Mouse (Mus musculus): Measurements from ENCODE around the gene 6030445D17Rik. TPM values are rescaled to one million over a fixed set of nuclear protein-coding genes. Genes with fewer than 3 reads are reported as not detected.

The 6030445D17Rik gene
- polyA plus RNA-seq, 1 experiment from 2014 or later, result 0.28 TPM

DNA sequence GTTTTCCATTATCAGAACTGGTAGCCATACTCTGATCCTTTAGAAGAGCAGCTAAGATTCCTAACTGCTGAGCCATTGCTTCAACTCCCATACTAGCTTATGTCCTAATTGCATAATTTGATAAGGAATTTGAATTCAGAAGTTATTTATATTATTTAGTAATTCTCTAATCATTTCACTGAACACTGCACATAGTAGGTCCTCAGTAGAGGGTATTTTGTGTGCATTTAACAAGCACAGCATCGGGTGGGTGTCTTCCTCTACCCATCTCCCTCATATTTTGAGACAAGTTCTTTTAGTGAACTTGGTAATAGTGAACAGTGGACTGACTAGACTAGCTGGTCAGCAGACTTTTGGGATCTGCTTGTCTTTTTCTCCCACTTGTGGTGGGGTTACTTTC lies 14.6 kb downstream of the 6030445D17Rik start:
- POLR2A ChIA-PET, result no interaction called here
- in situ Hi-C loops (cut with MboI; ENCODE audit: low pct_unique_long_range_greater_than_20kb), result no loop called here
- CTCF ChIA-PET, result no interaction called here
- H3K27me3 ChIP-seq, result no peaks in the 10 kb centered on the region
- TF ChIP-seq CTCF (IDR thresholded peaks at IDR 0.05), result no peak
- DNase-seq (ENCODE audit: low read depth, low spot score), result no peak
- ATAC-seq, result no peak

DNA sequence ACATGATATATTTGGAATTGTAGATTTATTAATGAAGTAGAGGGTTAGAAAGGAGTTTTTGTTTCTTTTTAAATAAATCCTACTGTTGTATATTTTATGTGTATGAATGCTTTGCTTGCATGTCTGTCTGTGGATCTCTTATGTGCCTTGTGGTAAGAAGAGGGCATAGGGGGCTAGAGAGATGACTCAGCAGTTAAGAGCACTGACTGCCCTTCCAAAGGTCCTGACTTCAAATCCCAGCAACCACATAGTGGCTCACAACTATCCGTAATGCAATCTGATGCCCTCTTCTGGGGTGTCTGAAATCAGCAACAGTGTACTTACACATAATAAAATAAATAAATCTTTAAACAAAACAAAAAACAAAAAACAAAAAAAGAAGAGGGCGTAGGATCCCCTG lies 24.5 kb downstream of the 6030445D17Rik start:
- POLR2A ChIA-PET, result no interaction called here
- in situ Hi-C loops (cut with MboI; ENCODE audit: low pct_unique_long_range_greater_than_20kb), result no loop called here
- no peak for TF ChIP-seq CTCF (IDR thresholded peaks at IDR 0.05)
- H3K27me3 ChIP-seq, result no peaks in the 10 kb centered on the region
- CTCF ChIA-PET, result no interaction called here
- no peak for DNase-seq (ENCODE audit: low read depth, low spot score)
- no peak for ATAC-seq

DNA sequence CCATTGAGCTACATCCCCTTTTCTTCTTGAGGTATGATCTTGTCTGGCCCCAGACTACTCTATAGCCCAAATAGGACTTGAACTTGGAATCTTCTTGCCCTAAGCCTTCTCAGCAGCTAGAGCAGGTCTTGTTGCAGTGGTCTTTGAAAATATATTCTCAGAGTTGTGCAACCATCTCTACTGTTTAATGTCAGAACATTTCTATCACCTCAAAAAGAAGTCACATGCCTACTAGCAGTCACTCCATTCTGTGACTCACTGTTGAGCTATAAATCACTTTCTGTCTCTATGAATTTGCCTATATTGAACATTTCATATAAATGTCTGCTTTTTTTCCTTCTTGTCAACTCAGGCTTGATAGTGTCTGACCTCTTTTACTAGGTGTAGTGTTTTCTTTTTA lies 33.9 kb downstream of the 6030445D17Rik start:
- POLR2A ChIA-PET, result no interaction called here
- ATAC-seq (no peak), DNase-seq (ENCODE audit: low read depth, low spot score) (no peak)
- CTCF ChIA-PET, result no interaction called here
- no peak for TF ChIP-seq CTCF (IDR thresholded peaks at IDR 0.05)
- no peaks in the 10 kb centered on the region for H3K27me3 ChIP-seq
- in situ Hi-C loops (cut with MboI; ENCODE audit: low pct_unique_long_range_greater_than_20kb), result no loop called here

DNA sequence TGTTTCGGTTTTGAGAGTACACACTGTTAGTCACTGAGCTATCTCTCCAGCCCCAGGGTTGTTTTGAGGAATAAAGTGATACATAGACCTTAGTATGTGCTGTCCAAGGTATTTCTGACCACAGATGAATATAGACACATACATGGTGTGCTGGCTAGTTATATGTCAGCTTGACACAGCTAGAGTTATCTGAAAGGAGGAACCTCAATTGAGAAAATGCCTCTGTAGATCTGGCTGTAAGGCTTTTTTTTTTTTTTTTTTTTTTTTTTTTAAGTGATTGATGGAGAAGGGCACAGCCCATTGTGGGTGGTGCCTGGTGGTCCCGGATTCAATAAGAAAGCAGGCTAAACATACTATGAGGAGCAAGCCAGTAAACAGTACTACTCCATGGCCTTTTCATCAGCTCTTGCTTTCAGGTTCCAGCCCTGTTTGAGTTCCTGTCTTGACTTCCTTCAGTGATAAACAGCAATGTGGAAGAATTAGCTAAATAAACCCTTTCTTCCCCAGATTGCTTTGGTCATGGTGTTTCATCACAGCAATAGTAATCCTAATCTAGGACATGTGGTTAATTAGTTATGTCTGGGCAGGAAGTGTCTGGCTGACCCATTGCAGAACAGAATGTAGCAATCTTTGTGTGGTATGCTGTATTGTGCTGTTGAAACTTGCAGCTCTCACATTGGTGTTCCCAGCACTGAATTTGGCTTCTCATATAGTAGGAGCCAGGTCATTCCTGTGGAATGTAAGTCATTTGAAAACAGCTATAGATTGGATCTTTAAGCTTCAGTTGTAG lies 43.6 kb downstream of the 6030445D17Rik start:
- ChIA-PET POLR2A (interaction anchor here (0.9 kb wide), 1 partner anchor 35 kb away, joined by 3 read pairs; no protein-coding TSS in a partner anchor), CTCF (interaction anchor here (1.2 kb wide), 1 partner anchor 33 kb away, joined by 4 read pairs; no protein-coding TSS in a partner anchor)
- DNase-seq (ENCODE audit: low read depth, low spot score) (no peak), ATAC-seq (no peak)
- no peak for TF ChIP-seq CTCF (IDR thresholded peaks at IDR 0.05)
- in situ Hi-C loops (cut with MboI; ENCODE audit: low pct_unique_long_range_greater_than_20kb), result no loop called here
- no peaks in the 10 kb centered on the region for H3K27me3 ChIP-seq

DNA sequence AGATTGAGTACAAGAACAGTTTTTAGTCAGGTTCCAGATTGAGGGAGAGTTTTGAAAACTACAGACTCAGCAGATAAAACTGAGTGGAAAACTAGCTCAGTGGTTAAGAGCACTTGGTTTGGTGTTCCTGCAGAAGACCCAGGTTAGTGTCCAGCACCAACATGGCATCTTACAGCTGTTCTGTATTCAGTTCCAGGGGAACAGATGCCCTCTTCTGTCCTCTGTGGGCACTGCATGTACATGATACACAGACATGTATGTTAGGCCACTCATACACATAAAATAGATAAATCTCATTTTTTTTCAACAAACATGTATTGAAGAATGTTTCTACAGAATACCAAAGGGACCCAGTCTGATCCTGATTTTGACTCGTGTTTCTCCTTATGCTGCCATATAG lies 47.8 kb downstream of the 6030445D17Rik start:
- in situ Hi-C loops (cut with MboI; ENCODE audit: low pct_unique_long_range_greater_than_20kb), result no loop called here
- DNase-seq (ENCODE audit: low read depth, low spot score), result no peak
- peak; percentile 41 for TF ChIP-seq CTCF (IDR thresholded peaks at IDR 0.05)
- no peaks in the 10 kb centered on the region for H3K27me3 ChIP-seq
- ChIA-PET CTCF (interaction anchor here (1.2 to 2.4 kb wide), 4 partner anchors 9 to 31 kb away, joined by 4 to 8 read pairs (median 6); no protein-coding TSS in a partner anchor), POLR2A (no interaction called here)
- ATAC-seq, result no peak

DNA sequence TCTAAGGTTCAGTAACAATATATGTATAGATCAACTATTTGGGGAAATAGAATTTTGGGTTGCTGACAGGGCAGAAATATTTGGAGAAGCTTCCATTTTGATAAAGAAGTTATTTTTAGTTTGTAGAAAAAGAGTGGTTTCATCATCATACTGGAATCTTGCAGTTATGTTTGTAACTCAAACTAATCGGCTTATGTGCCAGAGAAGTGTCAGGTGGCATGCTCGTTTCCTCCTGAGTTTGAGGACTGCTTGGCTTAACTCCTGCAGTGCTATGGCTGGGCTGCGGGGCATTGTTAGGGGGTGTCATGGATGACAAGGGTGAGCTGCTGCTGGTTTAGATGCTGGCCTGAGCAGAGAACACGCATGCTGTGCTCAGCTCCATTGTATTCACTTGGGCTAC lies 49.7 kb downstream of the 6030445D17Rik start:
- H3K27me3 ChIP-seq, result no peaks in the 10 kb centered on the region
- POLR2A ChIA-PET, result interaction anchor here (0.7 kb wide), 1 partner anchor 14 kb away, joined by 3 read pairs; no protein-coding TSS in a partner anchor
- in situ Hi-C loops (cut with MboI; ENCODE audit: low pct_unique_long_range_greater_than_20kb), result no loop called here
- DNase-seq (ENCODE audit: low read depth, low spot score) (no peak), ATAC-seq (no peak)
- TF ChIP-seq CTCF (IDR thresholded peaks at IDR 0.05), result no peak
- CTCF ChIA-PET, result no interaction called here

DNA sequence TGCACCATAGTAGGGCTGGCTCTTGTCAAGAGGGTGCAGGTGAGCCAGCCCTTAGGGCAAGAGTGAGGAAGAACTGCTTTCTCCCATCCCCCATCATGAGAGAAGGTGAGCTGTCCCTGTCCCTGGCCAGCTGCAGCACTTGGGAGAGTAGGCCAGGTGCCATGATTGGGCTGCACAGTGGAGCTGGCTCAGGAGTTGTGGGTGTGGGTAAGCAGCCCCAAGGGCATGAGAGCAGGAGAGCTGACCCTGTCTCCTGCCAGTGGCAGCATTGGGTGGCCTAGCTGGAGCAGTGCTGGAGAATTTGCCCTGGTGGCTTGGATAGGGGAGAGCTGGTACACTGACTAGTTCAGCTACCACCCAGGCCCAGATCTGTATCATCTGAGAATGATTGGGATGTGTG lies 50.9 kb downstream of the 6030445D17Rik start:
- ChIA-PET CTCF (interaction anchor here (0.8 to 1.9 kb wide), 2 partner anchors 48 to 124 kb away, joined by 3 to 4 read pairs; no protein-coding TSS in a partner anchor), POLR2A (interaction anchor here (1.3 kb wide), 1 partner anchor 43 kb away, joined by 5 read pairs; no protein-coding TSS in a partner anchor)
- ATAC-seq (no peak), DNase-seq (ENCODE audit: low read depth, low spot score) (no peak)
- TF ChIP-seq CTCF (IDR thresholded peaks at IDR 0.05), result no peak
- in situ Hi-C loops (cut with MboI; ENCODE audit: low pct_unique_long_range_greater_than_20kb), result no loop called here
- no peaks in the 10 kb centered on the region for H3K27me3 ChIP-seq

Other genes starting within 250 kb of the 6030445D17Rik start
- 0.15 TPM for gene Tcea3, start 214.5 kb upstream of the 6030445D17Rik start, polyA plus RNA-seq (2021)
- gene Zfp46, start 177.6 kb upstream of the 6030445D17Rik start, polyA plus RNA-seq (2021), result 13.0 TPM
- gene Hnrnpr, start 151.3 kb upstream of the 6030445D17Rik start, polyA plus RNA-seq (2021), result 70.2 TPM
- gene Htr1d, start 38.7 kb upstream of the 6030445D17Rik start, polyA plus RNA-seq (2021), result 0.05 TPM
- gene Luzp1, start 7.5 kb downstream of the 6030445D17Rik start, polyA plus RNA-seq (2021), result 26.8 TPM
- 66.9 TPM for gene Kdm1a, start 140.5 kb downstream of the 6030445D17Rik start, polyA plus RNA-seq (2021)
- not detected for gene Tex46, start 148.2 kb downstream of the 6030445D17Rik start, polyA plus RNA-seq (2021)
- gene Lactbl1, start 160.4 kb downstream of the 6030445D17Rik start, polyA plus RNA-seq (2021), result not detected